Mouse (Mus musculus): Measurements from ENCODE around the gene Casp3. TPM values are rescaled to one million over a fixed set of nuclear protein-coding genes. Genes with fewer than 3 reads are reported as not detected.

Gene Casp3
- total RNA-seq, 2 experiments from 2014 or later: 4.0 to 4.4 TPM

DNA sequence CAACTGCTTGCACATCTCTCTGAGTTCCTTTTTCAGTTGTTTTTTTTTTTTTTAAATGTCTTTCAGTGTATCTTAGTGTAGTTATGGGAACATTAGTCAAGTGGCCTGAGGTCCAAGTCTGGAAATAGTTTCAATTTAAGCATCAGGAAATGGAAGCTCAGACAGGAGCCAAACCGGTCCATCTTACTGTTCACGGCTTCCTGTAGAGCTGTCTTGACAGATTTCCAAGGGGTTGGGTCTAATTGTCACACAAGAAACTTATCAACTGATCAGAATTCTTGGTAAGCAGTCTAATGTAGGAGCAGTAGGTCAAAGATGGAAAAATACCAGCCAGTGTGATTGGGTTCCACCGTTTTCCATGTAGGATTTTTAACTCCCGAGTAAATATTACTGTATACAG lies 31.3 kb downstream of the Casp3 start:
- intact Hi-C loops (cut with DNase I): no loop called here

DNA sequence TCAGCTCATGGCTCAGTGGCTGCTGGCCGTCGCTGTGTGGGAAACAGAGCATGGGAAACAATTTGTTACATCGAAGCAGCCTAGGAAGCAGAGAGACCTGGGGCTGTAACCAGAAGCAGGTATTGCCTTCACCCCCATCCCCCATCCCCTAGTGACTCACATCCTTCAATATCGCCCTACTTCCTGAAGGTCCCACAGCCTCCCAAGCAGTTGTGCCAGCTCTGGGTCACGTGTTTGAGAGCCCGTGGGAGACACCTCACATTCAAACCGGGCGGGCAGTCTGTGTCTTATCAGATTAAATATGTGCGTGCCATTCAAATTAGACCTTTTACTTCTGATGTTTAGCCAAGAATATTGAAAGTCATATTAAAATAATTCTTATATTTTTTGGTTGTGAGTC lies 34.8 kb downstream of the Casp3 start:
- intact Hi-C loops (cut with DNase I): no loop called here
- peak; percentile 3 for DNase-seq (ENCODE audit: low spot score)

More for the DNA sequence above, 31.3 kb downstream of the Casp3 start:
- DNase-seq (ENCODE audit: low spot score): no peak

DNA sequence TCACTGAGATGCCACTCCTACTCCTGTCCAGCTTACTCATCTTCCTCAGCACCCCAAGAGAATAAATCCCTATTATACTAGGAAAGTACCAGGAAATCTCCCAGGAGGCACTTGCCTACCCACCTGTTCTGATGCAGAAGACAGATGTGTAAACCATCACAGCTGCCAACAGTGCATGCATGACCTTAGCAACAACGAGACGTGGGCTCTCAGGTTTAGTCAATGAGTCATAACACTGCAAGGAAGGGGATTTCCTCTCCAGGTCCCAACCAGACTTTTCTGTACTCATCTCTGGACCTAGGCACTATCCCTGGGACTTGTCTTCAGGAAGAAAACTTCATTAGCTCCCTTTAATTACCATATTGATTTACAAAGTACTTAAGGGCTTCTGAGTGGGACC lies 38.8 kb downstream of the Casp3 start:
- intact Hi-C loops (cut with DNase I): no loop called here

DNA sequence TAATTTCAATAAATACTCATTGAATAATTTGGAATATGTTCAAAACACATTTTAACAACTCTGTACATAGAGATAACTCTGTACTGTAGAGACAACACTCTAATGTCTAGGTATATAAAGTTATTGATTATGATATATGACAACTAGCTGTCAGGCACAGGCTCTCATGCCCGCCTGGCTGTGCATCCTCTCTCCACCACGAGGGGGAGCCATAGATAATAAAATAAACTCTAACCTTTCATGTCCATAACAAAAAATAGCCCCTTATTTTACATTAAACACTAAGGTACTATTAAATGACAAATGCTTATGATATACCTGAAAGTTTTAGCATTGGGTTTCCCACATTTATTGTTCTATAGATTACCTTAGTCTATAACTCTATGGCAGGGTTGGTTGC lies 54.4 kb downstream of the Casp3 start:
- intact Hi-C loops (cut with DNase I): loop anchor here (2.0 to 5.0 kb wide), 2 partner anchors 281 to 701 kb away; no protein-coding TSS in a partner anchor

More for the DNA sequence above, 38.8 kb downstream of the Casp3 start:
- no peak for DNase-seq (ENCODE audit: low spot score)

DNA sequence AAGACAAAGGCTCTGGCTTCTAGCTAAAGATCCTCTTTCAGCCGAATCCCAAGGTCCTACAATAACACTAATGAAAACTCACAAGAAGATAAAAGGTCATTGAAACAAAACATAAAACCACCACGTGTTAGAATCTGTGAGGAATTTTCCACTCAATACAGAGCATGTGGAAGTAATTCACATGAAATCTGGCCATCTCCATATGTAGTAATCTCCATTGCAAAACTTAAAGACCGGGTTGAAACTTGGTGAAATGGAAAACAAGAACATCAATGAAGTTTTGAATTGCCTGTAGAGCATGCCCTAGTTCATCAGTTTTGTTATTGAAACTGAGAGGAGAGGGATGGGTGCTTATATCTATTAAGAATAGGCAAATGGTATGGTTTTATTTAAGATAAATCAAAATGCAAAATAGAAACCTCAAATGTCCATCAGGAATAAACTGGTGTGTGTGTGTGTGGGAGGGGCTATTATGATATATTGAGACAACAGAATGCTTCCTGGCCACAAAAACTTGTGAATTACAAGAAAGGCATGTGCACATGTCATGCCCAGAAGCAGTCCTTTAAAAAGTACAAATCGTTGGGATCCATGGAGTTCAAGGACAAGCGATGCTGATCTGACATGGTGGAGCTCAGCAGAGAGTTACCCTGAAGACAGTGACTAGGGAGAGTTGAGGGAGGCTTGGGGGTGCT lies 63.7 kb downstream of the Casp3 start:
- intact Hi-C loops (cut with DNase I): no loop called here

More for the DNA sequence above, 54.4 kb downstream of the Casp3 start:
- DNase-seq (ENCODE audit: low spot score): peak; percentile 16

DNA sequence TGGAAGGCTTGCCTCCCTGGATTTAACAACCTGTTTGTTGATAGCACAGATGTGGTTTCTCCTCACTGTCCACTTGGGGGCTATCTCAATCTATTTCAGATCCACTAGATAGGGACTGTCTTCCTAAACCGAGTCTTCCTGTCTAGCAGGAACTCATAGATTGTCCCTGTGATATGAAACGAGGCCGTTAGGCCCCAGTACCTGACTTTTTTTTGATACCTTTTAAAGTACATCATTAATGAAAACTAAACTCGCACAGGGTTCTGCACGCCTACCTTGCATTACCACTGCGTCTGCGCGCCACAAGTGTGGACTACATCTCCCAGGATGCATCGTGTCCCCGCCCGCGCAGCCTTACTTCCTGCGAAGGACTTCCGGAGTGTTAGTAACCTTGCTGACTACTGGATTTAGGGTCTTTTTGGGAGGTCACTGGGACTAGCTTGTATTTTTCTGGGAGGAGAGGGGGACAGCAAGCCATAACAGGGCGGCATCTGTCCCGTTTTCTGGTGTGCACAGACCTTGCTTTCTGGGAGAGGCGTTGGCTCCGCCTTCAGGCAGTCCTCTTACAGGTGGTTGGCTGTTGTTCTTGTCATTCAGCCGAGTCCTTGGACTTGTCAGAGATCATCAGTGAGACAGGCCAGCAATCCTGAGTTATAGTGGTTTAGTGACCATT lies 69.7 kb downstream of the Casp3 start:
- peak; percentile 84 for DNase-seq (ENCODE audit: low spot score)
- intact Hi-C loops (cut with DNase I): loop anchor here (2.0 kb wide), 1 partner anchor 250 kb away; no protein-coding TSS in a partner anchor

More for the DNA sequence above, 63.7 kb downstream of the Casp3 start:
- no peak for DNase-seq (ENCODE audit: low spot score)

Other genes with a start within 250 kb of the Casp3 start
- gene Acsl1, start 146.3 kb upstream of the Casp3 start, total RNA-seq (2021): 100 to 1,000 TPM; 842 to 883 TPM
- gene Cenpu, start 65.3 kb upstream of the Casp3 start, total RNA-seq (2021): under 1 TPM; 0.65 to 0.67 TPM
- 1 to 10 TPM; 1.9 to 2.4 TPM for gene Primpol, start 79 bp upstream of the Casp3 start, total RNA-seq (2021)
- 10 to 100 TPM; 40.4 to 45.4 TPM for gene Irf2, start 122.4 kb downstream of the Casp3 start, total RNA-seq (2021)